Mouse (Mus musculus) neural tube, embryonic 12.5 days (tissue): ENCODE data around the gene Rfx8. TPM values are rescaled to one million over a fixed set of nuclear protein-coding genes. Genes with fewer than 3 reads are reported as not detected.

ENCODE experiments used
- ATAC-seq: fragments of 200-750 bp; cut with Nextera tagmentation; 2 replicates; pipeline ENCODE4 v1.8.0; 2017; ENCODE audit warnings: low read depth, mild to moderate bottlenecking, moderate TSS enrichment, moderate library complexity; ENCODE audit not compliant: low FRiP score
- H3K27ac ChIP-seq: fragments of 300-500 bp; sonication (generic); 2 replicates; pipeline ENCODE4 v1.5.1; 2016
- H3K27me3 ChIP-seq: fragments of 300-500 bp; sonication (generic); replicated peaks from 2 replicates; pipeline ENCODE4 v1.6.1; 2016; ENCODE audit warnings: mild to moderate bottlenecking
- H3K36me3 ChIP-seq: fragments of 300-500 bp; sonication (generic); 2 replicates; pipeline ENCODE4 v1.6.1; 2016; ENCODE audit warnings: mild to moderate bottlenecking
- H3K4me1 ChIP-seq: fragments of 300-500 bp; sonication (generic); 2 replicates; pipeline ENCODE4 v1.6.1; 2016
- H3K4me2 ChIP-seq: fragments of 300-500 bp; sonication (generic); replicated peaks from 2 replicates; pipeline ENCODE4 v1.6.1; 2016; ENCODE audit warnings: mild to moderate bottlenecking
- H3K4me3 ChIP-seq: fragments of 300-500 bp; sonication (generic); 2 replicates; pipeline ENCODE4 v1.5.1; 2016
- H3K9ac ChIP-seq: fragments of 300-500 bp; sonication (generic); 2 replicates; pipeline ENCODE4 v1.6.1; 2016; ENCODE audit warnings: mild to moderate bottlenecking
- H3K9me3 ChIP-seq: fragments of 300-500 bp; sonication (generic); 2 replicates; pipeline ENCODE4 v1.6.1; 2016; ENCODE audit warnings: mild to moderate bottlenecking
- WGBS: fragments of 180-500 bp; shearing (Covaris S2); methylation state at CpG from one replicate; pipeline ENCODE4 v1.1.7; 2016; 5-methylcytosine and 5-hydroxymethylcytosine counted together
- polyA plus RNA-seq: library from polyadenylated mRNA; unstranded; fragments of >200 nt; fragmentation: Nextera tagmentation; extraction: Ambion mirVana; gene quantifications from 2 replicates; pipeline ENCODE4 v1.2.1, GENCODE M21; 2016

Rfx8 gene
- polyA plus RNA-seq, 1 experiment from 2014 or later = not detected

- H3K4me3 ChIP-seq = no peak overlapping the region
- peaks cover 29% of the 10 kb centered on the region for H3K4me1 ChIP-seq
- 0 out of 2 replicates have a peak overlapping the region, but pooled peaks have one; percentile 29 for H3K9ac ChIP-seq
- no peak for ATAC-seq
- no peaks in the 10 kb centered on the region for H3K36me3 ChIP-seq
- H3K27ac ChIP-seq = no peak overlapping the region
- no peaks in the 10 kb centered on the region for H3K27me3 ChIP-seq
- WGBS = 20% methylated on average over 18 of the region's 18 CpGs
- no peaks in the 10 kb centered on the region for H3K9me3 ChIP-seq
- H3K4me2 ChIP-seq = peak overlapping the region; percentile 20
Measured at GRCm38 (mm10) chr1:39702216-39703046, 18.4 kb downstream of the Rfx8 start.

GRCm38 (mm10) chr1:39701274-39701602 lies 19.6 kb downstream of the Rfx8 start:
- WGBS = 2% methylated on average over 9 of the region's 9 CpGs
- peak overlapping the region; percentile 19; the same call in 1 of the 2 replicates for H3K4me2 ChIP-seq
- peaks cover 31% of the 10 kb centered on the region for H3K4me1 ChIP-seq

GRCm38 (mm10) chr1:39700599-39701273 lies 20.1 kb downstream of the Rfx8 start:
- H3K9me3 ChIP-seq = no peaks in the 10 kb centered on the region
- H3K36me3 ChIP-seq = no peaks in the 10 kb centered on the region
- no peak overlapping the region for H3K27ac ChIP-seq
- peaks cover 32% of the 10 kb centered on the region for H3K4me1 ChIP-seq
- WGBS = 8% methylated on average over 7 of the region's 7 CpGs
- no peak overlapping the region for H3K4me3 ChIP-seq
- peak overlapping the region; percentile 19; the same call in 1 of the 2 replicates for H3K4me2 ChIP-seq
- peak overlapping the region; percentile 18; the same call in 1 of the 2 replicates for H3K9ac ChIP-seq
- no peaks in the 10 kb centered on the region for H3K27me3 ChIP-seq
- ATAC-seq = peak; percentile 12

More at GRCm38 (mm10) chr1:39701274-39701602, 19.6 kb downstream of the Rfx8 start:
- peak; percentile 48 for ATAC-seq
- no peak overlapping the region for H3K27ac ChIP-seq
- no peaks in the 10 kb centered on the region for H3K36me3 ChIP-seq
- H3K9me3 ChIP-seq = no peaks in the 10 kb centered on the region
- no peak overlapping the region for H3K4me3 ChIP-seq
- no peaks in the 10 kb centered on the region for H3K27me3 ChIP-seq
- peak overlapping the region; percentile 18; the same call in 1 of the 2 replicates for H3K9ac ChIP-seq

GRCm38 (mm10) chr1:39698456-39698855 lies 22.3 kb downstream of the Rfx8 start:
- H3K4me3 ChIP-seq = no peak overlapping the region
- peaks cover 32% of the 10 kb centered on the region for H3K4me1 ChIP-seq
- WGBS = 17% methylated on average over 6 of the region's 6 CpGs
- ATAC-seq = no peak
- H3K9ac ChIP-seq = no peak overlapping the region
- H3K9me3 ChIP-seq = no peaks in the 10 kb centered on the region
- no peak overlapping the region for H3K27ac ChIP-seq
- no peaks in the 10 kb centered on the region for H3K36me3 ChIP-seq
- no peaks in the 10 kb centered on the region for H3K27me3 ChIP-seq
- H3K4me2 ChIP-seq = no peak overlapping the region

GRCm38 (mm10) chr1:39695198-39695597 lies 25.6 kb downstream of the Rfx8 start:
- Histone ChIP-seq H3K27ac (no peak overlapping the region), H3K27me3 (no peaks in the 10 kb centered on the region), H3K36me3 (no peaks in the 10 kb centered on the region), H3K4me1 (peaks cover 7% of the 10 kb centered on the region; the same call in 1 of the 2 replicates), H3K4me2 (no peak overlapping the region), H3K4me3 (no peak overlapping the region), H3K9me3 (no peaks in the 10 kb centered on the region), H3K9ac (no peak overlapping the region)
- no peak for ATAC-seq
- WGBS = 71% methylated on average over 4 of the region's 4 CpGs

- H3K27me3 ChIP-seq = no peaks in the 10 kb centered on the region
- ATAC-seq = no peak
- no peaks in the 10 kb centered on the region for H3K9me3 ChIP-seq
- peaks cover 7% of the 10 kb centered on the region; the same call in 1 of the 2 replicates for H3K4me1 ChIP-seq
- no peak overlapping the region for H3K4me3 ChIP-seq
- 63% methylated on average over 7 of the region's 7 CpGs for WGBS
- H3K27ac ChIP-seq = no peak overlapping the region
- H3K9ac ChIP-seq = no peak overlapping the region
- no peak overlapping the region for H3K4me2 ChIP-seq
- no peaks in the 10 kb centered on the region for H3K36me3 ChIP-seq
Measured at GRCm38 (mm10) chr1:39694756-39695155, 26.0 kb downstream of the Rfx8 start.

- no peaks in the 10 kb centered on the region for H3K27me3 ChIP-seq
- no peak for ATAC-seq
- 71% methylated on average over 3 of the region's 3 CpGs for WGBS
- H3K9me3 ChIP-seq = no peaks in the 10 kb centered on the region
- no peaks in the 10 kb centered on the region for H3K36me3 ChIP-seq
- no peak overlapping the region for H3K27ac ChIP-seq
- 0 out of 2 replicates have a peak, but pooled peaks cover 3% of the 10 kb centered on the region for H3K4me1 ChIP-seq
- no peak overlapping the region for H3K9ac ChIP-seq
- no peak overlapping the region for H3K4me3 ChIP-seq
- no peak overlapping the region for H3K4me2 ChIP-seq
Measured at GRCm38 (mm10) chr1:39691974-39692373, 28.8 kb downstream of the Rfx8 start.

GRCm38 (mm10) chr1:39691061-39691460 lies 29.7 kb downstream of the Rfx8 start:
- no peak overlapping the region for H3K4me3 ChIP-seq
- WGBS = 60% methylated on average over 4 of the region's 4 CpGs
- H3K27me3 ChIP-seq = no peaks in the 10 kb centered on the region
- H3K4me2 ChIP-seq = no peak overlapping the region
- H3K36me3 ChIP-seq = no peaks in the 10 kb centered on the region
- no peaks in the 10 kb centered on the region for H3K9me3 ChIP-seq
- no peak overlapping the region for H3K27ac ChIP-seq
- H3K9ac ChIP-seq = no peak overlapping the region
- no peaks in the 10 kb centered on the region for H3K4me1 ChIP-seq
- ATAC-seq = no peak

GRCm38 (mm10) chr1:39688573-39688972 lies 32.2 kb downstream of the Rfx8 start:
- no peak for ATAC-seq
- WGBS = 76% methylated on average over 6 of the region's 6 CpGs
- no peaks in the 10 kb centered on the region for H3K4me1 ChIP-seq
- H3K36me3 ChIP-seq = no peaks in the 10 kb centered on the region
- H3K4me3 ChIP-seq = no peak overlapping the region
- H3K9ac ChIP-seq = no peak overlapping the region
- no peak overlapping the region for H3K4me2 ChIP-seq
- no peaks in the 10 kb centered on the region for H3K9me3 ChIP-seq
- H3K27me3 ChIP-seq = no peaks in the 10 kb centered on the region
- no peak overlapping the region for H3K27ac ChIP-seq

GRCm38 (mm10) chr1:39687279-39687678 lies 33.5 kb downstream of the Rfx8 start:
- no peak overlapping the region for H3K27ac ChIP-seq
- H3K4me3 ChIP-seq = no peak overlapping the region
- H3K27me3 ChIP-seq = no peaks in the 10 kb centered on the region
- 67% methylated on average over 9 of the region's 9 CpGs for WGBS
- no peak for ATAC-seq
- H3K9me3 ChIP-seq = no peaks in the 10 kb centered on the region
- H3K36me3 ChIP-seq = no peaks in the 10 kb centered on the region
- no peaks in the 10 kb centered on the region for H3K4me1 ChIP-seq
- H3K4me2 ChIP-seq = no peak overlapping the region
- no peak overlapping the region for H3K9ac ChIP-seq

GRCm38 (mm10) chr1:39685841-39686240 lies 35.0 kb downstream of the Rfx8 start:
- no peaks in the 10 kb centered on the region for H3K4me1 ChIP-seq

GRCm38 (mm10) chr1:39681638-39682037 lies 39.2 kb downstream of the Rfx8 start:
- Histone ChIP-seq H3K4me2 (no peak overlapping the region), H3K4me3 (no peak overlapping the region), H3K27me3 (no peaks in the 10 kb centered on the region), H3K4me1 (no peaks in the 10 kb centered on the region), H3K9me3 (no peaks in the 10 kb centered on the region), H3K36me3 (no peaks in the 10 kb centered on the region), H3K27ac (no peak overlapping the region), H3K9ac (no peak overlapping the region)
- 88% methylated on average over 5 of the region's 5 CpGs for WGBS
- ATAC-seq = no peak

More at GRCm38 (mm10) chr1:39685841-39686240, 35.0 kb downstream of the Rfx8 start:
- Histone ChIP-seq H3K9ac (no peak overlapping the region), H3K36me3 (no peaks in the 10 kb centered on the region), H3K4me2 (no peak overlapping the region), H3K27me3 (no peaks in the 10 kb centered on the region), H3K4me3 (no peak overlapping the region), H3K9me3 (no peaks in the 10 kb centered on the region), H3K27ac (no peak overlapping the region)
- WGBS = 0% methylated on average over 1 of the region's 1 CpGs
- peak; percentile 50; the same call in 1 of the 2 replicates for ATAC-seq
